Mouse (Mus musculus): ENCODE data around the gene Trarg1.

The Trarg1 gene

GRCm38 (mm10) chr11:76672561-76673384 lies 6.8 kb upstream of the Trarg1 start:
- no peak for DNase-seq (ENCODE audit: extremely low spot score, low read depth, low spot score)

DNA sequence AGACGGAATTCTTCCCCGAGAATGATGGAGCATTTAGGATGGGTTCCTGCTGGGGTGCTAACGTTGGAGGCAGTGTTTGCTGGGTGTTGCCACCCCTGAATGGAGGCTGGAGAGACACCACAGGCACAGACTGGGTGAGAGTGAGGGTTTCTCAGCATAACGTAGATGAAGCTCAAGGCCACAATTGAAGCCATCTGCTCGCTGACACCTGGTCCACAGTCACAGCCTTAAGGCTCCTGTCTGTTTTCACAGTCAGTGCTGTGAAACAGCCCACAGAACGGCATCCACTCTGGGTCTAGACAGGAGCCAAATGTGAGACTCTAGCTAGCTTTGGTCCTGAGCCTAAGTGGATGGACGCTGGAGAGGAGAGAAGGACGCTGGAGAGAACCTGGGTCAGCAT lies 5.4 kb upstream of the Trarg1 start:
- no peak for DNase-seq (ENCODE audit: extremely low spot score, low read depth, low spot score)

- DNase-seq (ENCODE audit: extremely low spot score, low read depth, low spot score) = no peak
Measured at GRCm38 (mm10) chr11:76674704-76675103, 4.9 kb upstream of the Trarg1 start.

DNA sequence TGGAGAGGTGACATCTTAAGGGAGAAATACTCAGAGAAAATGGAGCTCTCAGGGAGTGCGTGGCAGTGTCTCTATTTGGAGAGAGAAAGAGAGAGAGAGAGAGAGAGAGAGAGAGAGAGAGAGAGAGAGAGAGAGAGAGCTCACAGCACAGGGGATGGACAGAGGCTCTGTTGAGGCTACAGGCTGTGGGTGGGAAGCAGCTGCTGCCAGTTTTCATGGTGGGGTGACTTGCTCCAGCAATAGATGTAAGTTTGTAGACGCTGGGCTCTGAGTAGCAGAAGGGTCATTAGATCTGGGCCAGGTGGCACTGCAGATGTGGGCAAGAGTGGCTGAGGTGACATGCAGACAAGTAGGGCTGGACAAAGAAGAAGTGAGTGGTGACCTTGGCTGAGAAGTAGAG lies 6.0 kb downstream of the Trarg1 start:
- no peak for DNase-seq (ENCODE audit: extremely low spot score, low read depth, low spot score)

DNA sequence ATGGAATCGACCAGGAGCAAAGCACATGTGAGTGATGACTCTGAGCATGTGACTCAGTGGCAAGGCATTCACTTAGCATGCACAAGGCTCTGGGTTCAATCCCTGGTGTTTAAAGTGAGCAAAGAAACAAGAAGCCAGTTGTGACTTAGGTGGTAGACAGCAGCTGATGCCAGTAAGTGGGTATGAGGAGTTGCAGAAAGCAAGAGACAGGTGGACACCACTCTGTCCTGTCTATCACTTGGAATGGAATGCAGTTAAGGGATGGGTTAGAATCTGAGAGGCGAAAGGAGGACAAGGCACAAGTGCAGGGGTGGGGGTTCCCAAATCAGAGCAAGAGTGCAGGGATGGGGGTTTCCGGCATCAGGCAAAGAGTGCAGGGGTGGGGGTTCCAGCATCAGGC lies 12.5 kb downstream of the Trarg1 start:
- no peak for DNase-seq (ENCODE audit: extremely low spot score, low read depth, low spot score)

GRCm38 (mm10) chr11:76695810-76696209 lies 16.2 kb downstream of the Trarg1 start:
- DNase-seq (ENCODE audit: extremely low spot score, low read depth, low spot score) = no peak

- DNase-seq (ENCODE audit: extremely low spot score, low read depth, low spot score) = no peak
Measured at GRCm38 (mm10) chr11:76699626-76700025, 20.0 kb downstream of the Trarg1 start.

GRCm38 (mm10) chr11:76707656-76708055 lies 28.0 kb downstream of the Trarg1 start:
- no peak for DNase-seq (ENCODE audit: extremely low spot score, low read depth, low spot score)

DNA sequence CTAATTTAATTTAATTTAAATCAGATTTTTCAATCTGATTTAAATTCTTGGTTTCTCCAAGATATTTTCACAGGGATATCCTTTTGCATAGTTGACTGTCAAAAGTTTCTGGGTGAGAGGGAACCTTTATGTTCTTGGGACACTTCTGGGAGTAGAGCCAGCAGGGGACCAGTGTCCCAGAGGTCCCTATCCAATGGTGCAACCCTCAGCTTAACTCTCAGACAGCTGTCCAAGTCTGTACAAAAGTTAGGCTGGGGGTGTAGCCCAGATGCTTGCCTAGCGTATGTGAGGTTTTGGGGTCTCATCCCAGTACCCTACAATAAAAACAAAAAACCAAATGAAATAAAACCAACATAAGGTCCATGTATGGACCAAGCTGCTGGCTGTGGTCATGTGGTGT lies 28.5 kb downstream of the Trarg1 start:
- no peak for DNase-seq (ENCODE audit: extremely low spot score, low read depth, low spot score)

- no peak for DNase-seq (ENCODE audit: extremely low spot score, low read depth, low spot score)
Measured at GRCm38 (mm10) chr11:76708881-76709280, 29.3 kb downstream of the Trarg1 start.

DNA sequence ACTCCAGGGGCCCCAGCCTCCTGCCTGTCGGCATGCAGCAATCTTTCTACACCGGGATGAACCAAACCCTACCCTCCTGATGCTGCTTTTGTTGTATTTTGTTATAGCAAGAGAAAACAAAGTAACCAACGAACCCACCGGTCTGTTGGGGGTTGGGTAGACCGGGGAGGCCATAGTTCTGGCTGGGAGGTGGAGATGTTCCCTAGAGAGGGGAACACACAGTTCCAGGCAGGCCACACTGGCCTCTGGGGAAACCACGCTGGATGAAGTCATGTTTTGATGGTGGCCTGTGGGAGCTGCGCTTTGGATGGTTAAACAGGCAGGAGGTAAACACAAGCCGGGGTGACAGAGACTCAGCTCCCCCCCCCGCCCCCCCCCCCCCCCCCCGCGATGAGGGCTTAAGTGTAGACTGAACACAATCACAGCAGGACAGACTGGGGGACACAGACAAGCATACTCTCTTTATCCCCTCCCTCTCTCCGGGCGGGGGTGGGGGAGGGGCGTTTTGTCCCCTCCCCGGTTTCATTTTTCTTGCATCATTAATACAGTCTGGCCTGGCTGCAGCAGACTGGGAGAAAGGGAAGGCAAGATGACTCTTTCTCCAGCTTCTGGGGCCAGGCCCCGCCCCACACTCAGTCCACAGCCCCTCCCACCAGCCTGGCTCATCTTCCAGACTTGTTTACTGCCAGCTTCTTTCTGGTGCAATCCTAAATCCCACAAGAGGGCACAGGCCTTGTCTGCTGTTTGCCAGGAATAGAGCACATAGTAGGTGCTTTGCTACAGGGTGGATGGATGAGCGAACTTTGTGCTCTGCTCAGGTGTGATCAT lies 30.2 kb downstream of the Trarg1 start:
- no peak for DNase-seq (ENCODE audit: extremely low spot score, low read depth, low spot score)

- no peak for DNase-seq (ENCODE audit: extremely low spot score, low read depth, low spot score)
Measured at GRCm38 (mm10) chr11:76717000-76717399, 37.4 kb downstream of the Trarg1 start.

- no peak for DNase-seq (ENCODE audit: extremely low spot score, low read depth, low spot score)
Measured at GRCm38 (mm10) chr11:76723911-76724310, 44.3 kb downstream of the Trarg1 start.

GRCm38 (mm10) chr11:76728093-76728492 lies 48.5 kb downstream of the Trarg1 start:
- no peak for DNase-seq (ENCODE audit: extremely low spot score, low read depth, low spot score)

DNA sequence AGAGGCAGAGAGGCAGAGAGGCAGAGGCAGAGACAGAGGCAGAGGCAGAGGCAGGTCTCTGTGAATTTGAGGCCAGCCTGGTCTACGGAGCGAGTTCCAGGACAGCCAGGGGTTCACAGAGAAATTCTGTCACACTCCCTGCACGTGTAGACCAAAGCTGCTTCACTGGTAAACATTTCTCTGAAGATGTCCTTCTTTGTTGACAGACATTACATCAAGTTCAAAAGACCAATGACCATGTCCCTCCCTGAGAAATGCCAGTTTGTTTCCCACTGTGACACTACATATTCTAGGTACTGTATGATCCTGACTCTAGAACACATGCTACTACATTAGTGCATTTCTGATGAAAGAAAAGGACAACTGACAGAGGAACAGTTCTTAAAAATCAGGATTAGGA lies 51.0 kb downstream of the Trarg1 start:
- no peak for DNase-seq (ENCODE audit: extremely low spot score, low read depth, low spot score)

DNA sequence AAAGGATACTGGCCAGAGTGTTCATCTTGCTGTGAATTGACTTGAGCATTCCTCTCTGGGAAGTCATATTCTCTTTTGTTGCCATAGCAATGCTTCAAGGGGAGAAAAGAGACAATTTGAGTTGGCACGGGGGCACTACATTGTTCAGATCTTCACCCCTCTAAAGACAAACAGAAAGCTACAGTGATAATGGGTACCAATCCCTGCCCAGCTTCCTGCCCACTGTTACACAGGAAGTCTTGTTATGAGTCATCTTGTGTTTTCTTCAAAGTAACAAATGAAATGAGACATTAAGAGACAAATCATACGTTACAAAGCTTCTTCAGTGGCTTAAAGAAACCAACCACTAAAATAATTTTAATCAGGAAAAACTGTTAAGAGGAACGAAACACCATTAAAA lies 55.0 kb downstream of the Trarg1 start:
- no peak for DNase-seq (ENCODE audit: extremely low spot score, low read depth, low spot score)

DNA sequence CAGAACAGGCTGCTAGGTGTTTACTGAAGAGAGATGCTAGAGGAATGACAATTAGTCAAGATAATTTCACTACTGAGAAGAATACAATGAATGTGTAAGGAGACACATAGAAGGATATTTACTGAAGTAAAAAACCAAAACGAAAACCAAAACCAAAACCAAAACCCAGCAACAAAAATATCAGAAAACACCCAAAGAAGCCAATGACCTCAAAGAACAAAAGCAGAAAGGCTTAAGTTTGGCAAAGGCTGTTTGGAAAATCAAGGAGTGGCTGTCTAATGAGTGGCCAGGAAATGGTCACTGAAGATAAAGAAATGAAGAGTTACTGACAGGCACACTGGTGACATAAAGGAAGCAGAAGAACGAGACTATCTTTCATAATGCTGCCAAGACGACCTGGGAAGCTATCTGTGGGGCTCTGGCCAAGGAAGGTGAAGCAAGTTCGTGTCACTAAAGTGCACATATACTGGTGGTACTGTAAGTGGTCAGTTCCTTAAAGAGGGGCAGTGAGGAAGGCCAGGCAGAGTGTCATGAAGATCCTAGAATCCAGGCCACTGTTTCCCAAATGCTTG lies 56.2 kb downstream of the Trarg1 start:
- DNase-seq (ENCODE audit: extremely low spot score, low read depth, low spot score) = no peak

GRCm38 (mm10) chr11:76739125-76739524 lies 59.5 kb downstream of the Trarg1 start:
- DNase-seq (ENCODE audit: extremely low spot score, low read depth, low spot score) = no peak

DNA sequence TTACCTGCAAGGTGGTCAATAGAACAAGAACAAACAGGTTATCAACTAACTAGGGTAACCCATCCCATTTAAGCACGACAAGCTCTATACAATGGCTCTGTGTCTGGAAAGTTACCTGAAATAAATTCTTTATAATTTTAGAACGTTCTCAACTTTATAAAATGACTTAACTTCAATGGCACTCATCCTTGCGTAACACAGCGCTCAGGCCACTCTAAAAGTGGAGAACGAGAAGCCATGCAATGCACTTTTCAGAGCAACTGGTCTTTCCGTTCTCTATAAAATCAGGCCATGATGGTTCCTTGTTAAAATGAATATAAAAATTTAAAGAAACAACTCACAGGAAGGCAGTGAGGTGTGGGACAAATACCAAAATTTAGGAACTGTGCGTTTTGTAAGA lies 62.9 kb downstream of the Trarg1 start:
- no peak for DNase-seq (ENCODE audit: extremely low spot score, low read depth, low spot score)

- DNase-seq (ENCODE audit: extremely low spot score, low read depth, low spot score) = no peak
Measured at GRCm38 (mm10) chr11:76744550-76744949, 64.9 kb downstream of the Trarg1 start.

GRCm38 (mm10) chr11:76745921-76746320 lies 66.3 kb downstream of the Trarg1 start:
- no peak for DNase-seq (ENCODE audit: extremely low spot score, low read depth, low spot score)

All from hindlimb bud, embryonic 11.5 days (tissue).